Mouse (Mus musculus): Measurements from ENCODE around the gene Arhgef10l. TPM values are rescaled to one million over a fixed set of nuclear protein-coding genes. Genes with fewer than 3 reads are reported as not detected.

The Arhgef10l gene
- polyA plus RNA-seq, 1 experiment from 2014 or later, result 16.6 TPM

DNA sequence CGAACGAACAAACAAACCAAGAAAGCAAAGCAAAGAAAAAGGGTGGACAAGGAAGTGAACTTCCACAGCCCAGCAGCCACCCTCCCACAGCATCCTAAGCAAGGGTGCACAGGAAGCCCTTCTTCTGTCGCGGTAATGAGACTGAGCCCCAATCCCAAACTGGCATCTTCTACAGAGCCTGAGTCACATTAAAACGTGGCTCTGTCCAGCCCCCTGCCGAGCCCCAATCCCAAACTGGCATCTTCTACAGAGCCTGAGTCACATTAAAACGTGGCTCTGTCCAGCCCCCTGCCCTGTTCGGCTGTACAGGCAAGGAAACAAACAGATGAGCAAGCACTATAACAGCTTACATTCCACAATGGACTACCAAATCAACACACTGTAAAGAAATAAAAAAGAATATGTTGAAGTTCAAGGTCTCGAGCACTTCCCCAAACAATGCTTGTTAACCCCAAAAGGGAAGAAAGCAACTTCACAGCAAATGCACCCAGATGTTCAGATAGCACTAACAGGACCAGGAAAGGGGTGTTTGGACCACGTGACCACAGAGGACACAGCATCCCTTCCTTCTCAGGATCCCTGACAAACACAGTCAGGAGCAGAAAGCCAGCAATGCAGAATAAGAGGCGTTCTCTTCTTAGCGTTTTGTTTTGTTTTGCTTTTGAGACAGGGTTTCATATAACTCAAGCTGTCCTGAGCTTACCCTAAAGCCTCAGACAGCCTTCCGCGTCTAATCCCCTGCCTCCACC is 11.8 kb downstream of the Arhgef10l start:
- no peaks in the 10 kb centered on the region for H3K27me3 ChIP-seq
- H3K9me3 ChIP-seq, result no peaks in the 10 kb centered on the region
- H3K27ac ChIP-seq, result no peak overlapping the region
- no peak overlapping the region for H3K4me2 ChIP-seq
- whole genome bisulfite sequencing, result 28% methylated on average over 14 of the region's 14 CpGs
- no peak overlapping the region for H3K4me3 ChIP-seq
- H3K4me1 ChIP-seq, result peaks cover 43% of the 10 kb centered on the region
- no peaks in the 10 kb centered on the region for H3K36me3 ChIP-seq
- no peak for ATAC-seq (ENCODE audit: borderline replicate concordance, extremely low read depth, low FRiP score, low TSS enrichment)
- H3K9ac ChIP-seq, result no peak overlapping the region

DNA sequence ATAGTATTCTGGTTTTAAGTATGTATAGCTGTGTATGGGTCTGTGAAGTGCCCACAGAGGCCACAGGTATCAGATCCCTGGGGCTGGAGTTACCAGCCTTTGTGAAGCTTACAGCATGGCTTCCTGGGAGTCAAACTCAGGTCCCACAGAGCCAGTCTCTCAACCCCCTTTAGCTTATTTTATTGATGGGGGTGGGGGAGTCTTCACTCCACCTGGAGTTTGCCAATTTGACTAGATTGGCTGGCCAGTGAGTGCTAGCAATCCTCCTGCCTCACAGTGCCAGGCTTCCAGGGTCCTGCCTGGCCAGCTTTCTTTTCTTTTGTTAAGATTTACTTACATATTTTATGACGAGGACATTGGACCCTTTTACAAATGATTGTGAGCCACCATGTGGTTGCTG is 16.1 kb downstream of the Arhgef10l start:
- Histone ChIP-seq H3K4me3 (no peak overlapping the region), H3K27ac (no peak overlapping the region), H3K4me2 (peak overlapping the region; percentile 80; the same call in 1 of the 2 replicates), H3K9ac (no peak overlapping the region), H3K4me1 (peaks cover 38% of the 10 kb centered on the region), H3K36me3 (no peaks in the 10 kb centered on the region), H3K27me3 (no peaks in the 10 kb centered on the region), H3K9me3 (no peaks in the 10 kb centered on the region)
- ATAC-seq (ENCODE audit: borderline replicate concordance, extremely low read depth, low FRiP score, low TSS enrichment), result no peak
- 44% methylated on average over 1 of the region's 1 CpGs for WGBS

DNA sequence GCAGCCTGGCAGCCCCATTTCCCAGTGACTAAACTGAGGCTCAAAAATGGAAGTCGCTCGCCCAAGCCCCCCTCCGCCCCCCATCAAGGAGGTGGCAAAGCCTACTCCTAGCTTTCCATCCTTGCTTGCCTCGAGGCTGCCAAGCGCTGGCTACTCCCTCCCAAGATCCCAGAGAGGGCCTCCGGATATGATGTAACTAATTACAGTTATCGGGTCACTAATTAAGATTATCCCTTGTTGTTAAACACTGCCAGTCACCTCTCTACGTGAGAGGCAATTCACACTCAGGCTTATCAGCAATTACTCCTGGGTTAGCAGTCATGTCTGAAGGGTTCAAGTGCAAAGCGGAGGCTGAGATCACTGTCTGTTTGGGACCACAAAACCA is 16.6 kb downstream of the Arhgef10l start:
- Histone ChIP-seq H3K9me3 (no peaks in the 10 kb centered on the region), H3K9ac (peak overlapping the region; percentile 88), H3K36me3 (no peaks in the 10 kb centered on the region), H3K4me3 (peak overlapping the region; percentile 79), H3K27ac (peak overlapping the region; percentile 87), H3K27me3 (no peaks in the 10 kb centered on the region), H3K4me1 (peaks cover 35% of the 10 kb centered on the region), H3K4me2 (peak overlapping the region; percentile 80)
- ATAC-seq (ENCODE audit: borderline replicate concordance, extremely low read depth, low FRiP score, low TSS enrichment), result no peak
- 20% methylated on average over 9 of the region's 9 CpGs for WGBS

DNA sequence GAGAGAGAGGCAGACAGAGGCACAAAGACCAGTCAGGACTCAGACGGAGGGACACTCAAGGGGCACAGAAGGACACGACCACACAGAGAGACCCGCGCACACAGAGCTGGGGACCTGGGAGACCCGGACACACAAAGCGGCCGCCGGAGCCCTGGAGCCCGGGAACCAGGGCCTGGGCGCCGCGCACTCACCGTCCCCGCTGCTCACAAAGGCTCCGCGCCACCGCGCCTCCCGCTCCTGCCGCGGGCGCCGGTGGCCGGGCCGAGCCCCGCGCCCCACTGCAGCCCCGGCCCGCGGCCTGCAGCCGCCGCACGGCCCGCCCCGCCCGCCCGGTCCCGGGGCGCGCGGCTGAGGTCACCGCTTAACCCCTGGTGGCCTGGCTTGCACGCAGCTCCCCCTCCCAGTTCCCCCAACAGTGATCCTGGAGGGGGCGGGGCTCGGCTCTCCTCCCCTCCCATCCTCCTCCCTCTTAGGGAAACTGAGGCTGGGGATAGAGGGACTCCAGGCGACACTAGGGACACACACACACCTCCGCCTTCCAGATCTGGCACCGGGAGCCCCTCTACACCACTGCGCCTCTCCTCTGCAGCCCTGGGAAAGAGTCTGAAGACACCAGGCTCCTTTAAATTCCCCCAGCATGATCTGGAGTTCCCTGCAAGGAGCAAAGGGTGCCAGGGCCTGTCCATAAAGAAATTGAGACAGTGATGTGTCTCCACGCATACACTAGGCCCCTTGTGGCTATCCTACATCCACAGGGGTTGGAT is 17.2 kb downstream of the Arhgef10l start:
- Histone ChIP-seq H3K27ac (peak overlapping the region; percentile 87), H3K9ac (peak overlapping the region; percentile 88), H3K27me3 (no peaks in the 10 kb centered on the region), H3K9me3 (no peaks in the 10 kb centered on the region), H3K4me1 (peaks cover 29% of the 10 kb centered on the region), H3K36me3 (no peaks in the 10 kb centered on the region), H3K4me3 (peak overlapping the region; percentile 79), H3K4me2 (peak overlapping the region; percentile 80)
- peak; percentile 72 for ATAC-seq (ENCODE audit: borderline replicate concordance, extremely low read depth, low FRiP score, low TSS enrichment)
- under 1% methylated on average over 43 of the region's 50 CpGs for WGBS

DNA sequence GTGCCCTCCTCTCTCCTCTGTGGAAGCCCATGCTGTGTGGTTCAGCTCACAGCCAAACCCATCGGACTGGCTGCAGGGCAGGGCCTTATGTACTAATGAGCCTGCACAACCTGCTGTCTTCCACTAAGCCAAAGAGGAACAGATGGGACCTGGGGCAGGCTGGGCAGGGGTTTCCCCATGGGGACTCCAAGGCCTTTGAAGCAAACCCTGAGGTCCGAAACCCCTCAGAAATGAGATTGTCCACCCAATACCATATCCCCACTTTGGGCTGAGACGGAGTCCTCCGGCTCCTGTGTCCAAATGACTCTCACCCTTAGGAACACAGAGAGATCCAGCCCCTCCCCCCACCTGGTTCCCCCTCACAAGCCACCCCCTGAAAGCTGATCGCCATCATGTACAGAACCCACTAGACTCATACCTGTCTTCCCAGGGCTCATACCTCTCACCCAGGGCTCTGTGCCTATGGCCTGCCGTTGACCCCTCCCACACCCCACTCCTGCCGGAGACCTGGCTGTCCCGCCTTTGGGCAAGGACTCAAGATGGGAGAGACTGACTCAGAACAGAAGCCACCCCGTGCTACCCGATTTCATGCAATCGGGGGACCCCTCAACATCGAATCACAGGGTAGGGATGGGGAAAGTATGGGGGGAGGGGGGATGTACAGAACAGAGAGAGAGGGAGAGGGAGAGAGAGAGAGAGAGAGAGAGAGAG is 17.9 kb downstream of the Arhgef10l start:
- ATAC-seq (ENCODE audit: borderline replicate concordance, extremely low read depth, low FRiP score, low TSS enrichment), result peak; percentile 53; the same call in 1 of the 2 replicates
- peak overlapping the region; percentile 80 for H3K4me2 ChIP-seq
- WGBS, result 7% methylated on average over 12 of the region's 12 CpGs

DNA sequence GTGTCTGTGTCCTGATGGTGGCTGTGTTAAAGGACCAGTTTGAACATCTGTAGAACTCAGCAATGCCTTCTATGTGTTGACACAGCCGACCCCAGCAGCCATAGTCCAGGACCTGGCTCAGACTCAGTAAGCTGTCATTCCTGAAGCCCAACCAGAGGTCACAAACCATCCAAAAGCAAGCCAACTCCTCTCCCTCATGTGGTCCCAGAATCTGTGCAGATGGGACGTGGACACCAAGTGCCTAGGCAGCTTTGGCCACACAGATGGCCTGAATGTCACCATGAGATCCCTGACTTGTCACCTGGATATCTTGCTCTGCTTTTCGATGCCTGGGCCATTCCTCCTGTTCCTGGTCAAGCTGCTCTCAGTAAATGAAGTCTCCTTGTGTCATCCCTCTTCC is 20.2 kb downstream of the Arhgef10l start:
- H3K4me2 ChIP-seq, result no peak overlapping the region
- no peaks in the 10 kb centered on the region for H3K36me3 ChIP-seq
- no peak overlapping the region for H3K27ac ChIP-seq
- no peak for ATAC-seq (ENCODE audit: borderline replicate concordance, extremely low read depth, low FRiP score, low TSS enrichment)
- no peaks in the 10 kb centered on the region for H3K9me3 ChIP-seq
- no peak overlapping the region for H3K9ac ChIP-seq
- 77% methylated on average over 3 of the region's 3 CpGs for WGBS
- H3K4me1 ChIP-seq, result peaks cover 29% of the 10 kb centered on the region
- no peak overlapping the region for H3K4me3 ChIP-seq
- no peaks in the 10 kb centered on the region for H3K27me3 ChIP-seq

More for the DNA sequence above, 17.9 kb downstream of the Arhgef10l start:
- H3K9me3 ChIP-seq, result no peaks in the 10 kb centered on the region
- H3K9ac ChIP-seq, result peak overlapping the region; percentile 88
- H3K4me1 ChIP-seq, result peaks cover 29% of the 10 kb centered on the region
- H3K4me3 ChIP-seq, result peak overlapping the region; percentile 79
- peak overlapping the region; percentile 87 for H3K27ac ChIP-seq
- H3K27me3 ChIP-seq, result no peaks in the 10 kb centered on the region
- H3K36me3 ChIP-seq, result no peaks in the 10 kb centered on the region

DNA sequence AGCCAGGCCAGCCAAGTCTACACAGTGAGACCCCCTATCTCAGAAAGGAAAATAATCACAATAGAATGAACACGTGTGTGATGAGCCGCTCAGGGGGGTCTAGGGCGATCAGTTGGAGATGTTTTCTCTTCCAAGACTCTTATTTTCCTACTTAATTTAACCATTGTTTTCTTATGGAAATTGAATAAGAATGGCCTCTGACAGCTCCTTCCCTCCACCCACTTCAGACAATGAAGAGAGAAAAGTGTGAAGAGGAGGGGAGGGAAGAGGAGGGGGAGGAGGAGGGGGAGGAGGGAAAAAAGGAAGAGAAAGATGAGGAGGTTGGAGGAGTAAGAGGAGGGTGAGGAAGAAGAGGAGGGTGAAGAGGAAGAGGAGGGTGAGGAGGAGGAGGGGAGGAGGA is 21.1 kb downstream of the Arhgef10l start:
- WGBS, result 40% methylated on average over 3 of the region's 3 CpGs
- Histone ChIP-seq H3K4me2 (no peak overlapping the region), H3K36me3 (no peaks in the 10 kb centered on the region), H3K4me3 (no peak overlapping the region), H3K9me3 (no peaks in the 10 kb centered on the region), H3K27me3 (no peaks in the 10 kb centered on the region), H3K9ac (no peak overlapping the region), H3K4me1 (peaks cover 27% of the 10 kb centered on the region), H3K27ac (no peak overlapping the region)
- no peak for ATAC-seq (ENCODE audit: borderline replicate concordance, extremely low read depth, low FRiP score, low TSS enrichment)

DNA sequence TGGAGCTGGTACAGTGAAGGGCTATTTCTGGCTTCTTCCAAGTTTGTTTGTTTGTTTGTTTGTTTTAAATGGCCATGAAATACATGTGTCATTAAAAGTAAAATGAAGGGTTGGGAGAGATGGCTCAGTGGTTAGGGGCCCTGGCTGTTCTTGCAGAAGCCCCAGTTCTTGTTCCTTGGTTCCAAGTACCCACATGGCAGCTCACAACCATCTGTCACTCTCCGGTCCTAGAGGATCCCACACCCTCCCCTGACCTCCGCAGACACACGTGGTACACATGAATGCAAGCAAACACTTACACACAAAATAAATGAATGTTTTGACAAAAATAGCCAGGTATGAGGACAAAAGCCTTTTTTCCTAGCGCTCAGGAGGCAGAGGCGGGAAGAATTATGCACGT is 21.5 kb downstream of the Arhgef10l start:
- Histone ChIP-seq H3K27ac (no peak overlapping the region), H3K4me3 (no peak overlapping the region), H3K4me2 (no peak overlapping the region), H3K9me3 (no peaks in the 10 kb centered on the region), H3K36me3 (no peaks in the 10 kb centered on the region), H3K4me1 (peaks cover 23% of the 10 kb centered on the region), H3K27me3 (no peaks in the 10 kb centered on the region), H3K9ac (no peak overlapping the region)
- WGBS, result 66% methylated on average over 6 of the region's 6 CpGs
- ATAC-seq (ENCODE audit: borderline replicate concordance, extremely low read depth, low FRiP score, low TSS enrichment), result no peak

DNA sequence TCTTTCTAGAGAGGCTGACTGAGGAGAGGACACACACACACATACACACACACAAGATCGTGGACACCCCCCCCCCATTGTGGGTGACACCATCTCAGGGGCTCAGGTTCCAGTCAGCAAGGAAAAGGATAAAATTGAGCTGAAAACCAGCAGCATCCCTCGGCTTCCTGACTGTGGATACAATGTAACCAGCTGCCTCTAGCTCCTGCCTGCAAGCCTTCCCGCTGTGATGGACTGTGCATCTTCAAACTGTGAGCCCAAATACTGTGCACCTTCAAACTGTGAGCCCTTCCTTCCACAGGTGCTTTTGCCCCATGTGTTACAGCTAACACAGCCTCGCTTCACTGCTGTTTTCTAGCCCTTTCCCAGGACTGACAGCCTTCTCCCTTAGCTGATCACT is 23.4 kb downstream of the Arhgef10l start:
- no peaks in the 10 kb centered on the region for H3K27me3 ChIP-seq
- H3K36me3 ChIP-seq, result no peaks in the 10 kb centered on the region
- no peak overlapping the region for H3K27ac ChIP-seq
- H3K4me2 ChIP-seq, result no peak overlapping the region
- H3K4me1 ChIP-seq, result peaks cover 11% of the 10 kb centered on the region
- no peak for ATAC-seq (ENCODE audit: borderline replicate concordance, extremely low read depth, low FRiP score, low TSS enrichment)
- 84% methylated on average over 4 of the region's 4 CpGs for WGBS
- H3K9ac ChIP-seq, result no peak overlapping the region
- no peaks in the 10 kb centered on the region for H3K9me3 ChIP-seq
- no peak overlapping the region for H3K4me3 ChIP-seq

DNA sequence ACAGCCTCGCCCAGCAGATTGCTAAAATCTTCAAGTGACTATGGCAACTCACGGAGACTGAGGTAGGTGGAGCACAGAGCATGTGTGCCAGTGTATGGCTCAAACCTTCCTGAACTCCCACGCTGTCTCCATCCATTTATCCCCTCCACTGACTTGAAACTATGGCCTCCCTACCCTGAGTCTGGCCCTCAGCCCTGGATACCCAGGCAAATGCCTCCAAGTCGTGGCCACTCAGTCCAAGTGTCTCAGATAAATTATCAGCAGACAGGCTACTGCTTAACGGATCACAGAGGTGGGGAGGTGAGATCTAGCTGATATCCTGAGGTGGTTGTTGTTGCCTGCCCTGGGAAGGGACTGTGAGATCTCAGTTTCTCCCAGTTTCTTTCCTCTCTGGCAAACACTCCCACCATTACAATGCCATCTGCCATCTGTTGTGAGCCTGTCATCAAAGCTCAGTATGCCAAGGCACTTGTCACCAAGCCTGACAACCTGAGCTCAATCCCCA is 24.3 kb downstream of the Arhgef10l start:
- Histone ChIP-seq H3K4me2 (no peak overlapping the region), H3K9ac (no peak overlapping the region), H3K36me3 (no peaks in the 10 kb centered on the region), H3K27me3 (no peaks in the 10 kb centered on the region), H3K4me3 (no peak overlapping the region), H3K9me3 (no peaks in the 10 kb centered on the region), H3K27ac (no peak overlapping the region), H3K4me1 (peaks cover 1% of the 10 kb centered on the region; the same call in 1 of the 2 replicates)
- 56% methylated on average over 5 of the region's 5 CpGs for WGBS
- no peak for ATAC-seq (ENCODE audit: borderline replicate concordance, extremely low read depth, low FRiP score, low TSS enrichment)

DNA sequence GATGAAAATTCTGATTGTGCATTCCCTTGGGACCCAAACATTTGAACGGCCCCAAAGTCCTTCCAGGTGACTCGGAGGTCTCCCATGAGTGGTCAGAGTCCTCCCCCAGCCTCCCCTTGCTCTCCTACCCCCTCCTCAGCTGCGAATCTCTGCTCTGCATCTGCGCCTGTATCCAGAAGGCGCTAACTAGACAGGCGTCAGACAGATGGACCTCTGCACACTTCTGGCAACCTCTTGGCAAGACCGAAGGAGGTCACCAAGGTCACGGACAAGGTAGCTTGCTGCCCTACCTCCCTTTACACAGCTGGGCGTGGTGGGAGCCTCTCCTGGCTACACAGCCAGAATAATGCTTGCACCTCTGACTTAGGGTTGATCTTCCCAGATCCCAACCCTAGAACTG is 25.1 kb downstream of the Arhgef10l start:
- WGBS, result 73% methylated on average over 9 of the region's 9 CpGs
- Histone ChIP-seq H3K36me3 (no peaks in the 10 kb centered on the region), H3K9ac (no peak overlapping the region), H3K4me1 (no peaks in the 10 kb centered on the region), H3K4me2 (no peak overlapping the region), H3K4me3 (no peak overlapping the region), H3K9me3 (no peaks in the 10 kb centered on the region), H3K27ac (no peak overlapping the region), H3K27me3 (no peaks in the 10 kb centered on the region)
- no peak for ATAC-seq (ENCODE audit: borderline replicate concordance, extremely low read depth, low FRiP score, low TSS enrichment)

DNA sequence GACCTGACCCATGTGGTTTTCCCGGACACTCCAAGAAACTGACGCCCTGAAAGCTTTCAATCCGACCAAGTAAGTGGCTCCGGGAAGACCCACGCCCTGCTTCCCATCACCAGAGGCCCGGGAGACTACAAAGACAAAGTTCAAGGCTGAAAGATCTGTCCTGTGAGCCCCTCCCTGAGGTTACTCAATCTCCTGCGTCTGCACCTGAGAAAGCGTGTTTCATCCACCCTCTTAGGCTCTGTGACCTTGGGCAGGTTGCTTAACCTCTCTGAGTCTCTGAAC is 25.6 kb downstream of the Arhgef10l start:
- H3K27me3 ChIP-seq, result no peaks in the 10 kb centered on the region
- H3K27ac ChIP-seq, result no peak overlapping the region
- no peak overlapping the region for H3K4me3 ChIP-seq
- H3K4me2 ChIP-seq, result no peak overlapping the region
- H3K9me3 ChIP-seq, result no peaks in the 10 kb centered on the region
- no peaks in the 10 kb centered on the region for H3K36me3 ChIP-seq
- H3K9ac ChIP-seq, result no peak overlapping the region
- WGBS, result 77% methylated on average over 8 of the region's 8 CpGs
- ATAC-seq (ENCODE audit: borderline replicate concordance, extremely low read depth, low FRiP score, low TSS enrichment), result no peak
- H3K4me1 ChIP-seq, result no peaks in the 10 kb centered on the region

Measured in lung, embryonic 15.5 days (tissue).